In the genomic region with DNA sequence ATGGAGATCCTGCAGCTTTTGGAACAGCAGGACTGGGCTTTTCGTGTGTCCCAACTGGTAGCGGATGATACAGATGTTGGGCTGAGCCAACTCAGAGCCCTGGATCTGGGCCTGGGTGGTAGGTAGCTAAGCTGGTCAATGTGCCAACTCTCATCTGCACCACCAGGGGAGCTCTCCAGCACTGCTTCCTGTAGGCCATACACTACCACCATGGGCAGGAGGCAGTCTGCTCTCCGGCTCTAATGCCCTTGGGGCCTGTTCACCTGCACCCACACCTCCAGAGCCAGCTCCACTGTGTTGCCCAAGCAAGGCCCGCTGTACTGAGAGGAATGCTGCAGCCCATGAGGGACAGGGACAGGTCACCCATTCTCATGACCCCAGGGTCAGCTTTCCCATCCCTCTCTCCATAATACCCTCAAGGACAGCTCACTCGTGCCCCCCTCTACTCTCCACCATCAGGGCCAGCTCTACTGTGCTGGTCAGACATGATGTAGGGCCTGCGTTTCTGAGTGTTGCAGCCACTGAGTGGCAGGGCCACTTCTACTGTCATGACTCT, we compare ENCODE assay signal across 9 mouse cellular contexts. TPM values are rescaled to one million over a fixed set of nuclear protein-coding genes. Genes with fewer than 3 reads are reported as not detected.
DNase-seq lines count a peak whose midpoint lies in the region; ATAC-seq lines count a peak whose summit lies in the region.
"Had no signal": no experiment of that assay in that cellular context is flagged by ENCODE, and none has a peak within 500 bp of the region (broad histone marks: within the 10 kb centered on the region; RNA-seq: fewer than 3 reads in every experiment).

No protein-coding gene starts in this region.

- H3K4me2 ChIP-seq in limb, embryonic 15.5 days = no peak overlapping the region
- no peak overlapping the region for H3K4me2 ChIP-seq in embryonic facial prominence, embryonic 15.5 days (replicated peaks)

- 91% methylated on average over 6 of the region's 6 CpGs for WGBS in limb, embryonic 15.5 days
- 89% methylated on average over 6 of the region's 6 CpGs for WGBS in limb, embryonic 10.5 days
- 89% methylated on average over 6 of the region's 6 CpGs for WGBS in embryonic facial prominence, embryonic 15.5 days

- H3K4me3 ChIP-seq in limb, embryonic 15.5 days = no peak overlapping the region
- no peak overlapping the region for H3K4me3 ChIP-seq in limb, embryonic 10.5 days
- no peak overlapping the region for H3K4me3 ChIP-seq in embryonic facial prominence, embryonic 15.5 days (replicated peaks)

- no peaks in the 10 kb centered on the region for H3K27me3 ChIP-seq in limb, embryonic 15.5 days
- H3K27me3 ChIP-seq in limb, embryonic 10.5 days (ENCODE audit: low read depth, poor library complexity, severe bottlenecking) = no peaks in the 10 kb centered on the region
- H3K27me3 ChIP-seq in embryonic facial prominence, embryonic 15.5 days = no peaks in the 10 kb centered on the region

- no peak overlapping the region for H3K27ac ChIP-seq in limb, embryonic 15.5 days
- no peak overlapping the region for H3K27ac ChIP-seq in limb, embryonic 10.5 days
- no peak overlapping the region for H3K27ac ChIP-seq in embryonic facial prominence, embryonic 15.5 days (replicated peaks)
- H3K27ac ChIP-seq: macrophage had no signal

- no peaks in the 10 kb centered on the region for H3K9me3 ChIP-seq in limb, embryonic 15.5 days
- no peaks in the 10 kb centered on the region for H3K9me3 ChIP-seq in limb, embryonic 10.5 days (replicated peaks)
- no peaks in the 10 kb centered on the region for H3K9me3 ChIP-seq in embryonic facial prominence, embryonic 15.5 days (replicated peaks)

- peaks cover 57% of the 10 kb centered on the region for H3K36me3 ChIP-seq in limb, embryonic 15.5 days
- peaks cover 62% of the 10 kb centered on the region for H3K36me3 ChIP-seq in limb, embryonic 10.5 days
- peaks cover 42% of the 10 kb centered on the region for H3K36me3 ChIP-seq in embryonic facial prominence, embryonic 15.5 days

- peaks cover 2% of the 10 kb centered on the region; the same call in 1 of the 2 replicates for H3K4me1 ChIP-seq in limb, embryonic 15.5 days
- no peaks in the 10 kb centered on the region for H3K4me1 ChIP-seq in limb, embryonic 10.5 days
- no peaks in the 10 kb centered on the region for H3K4me1 ChIP-seq in embryonic facial prominence, embryonic 15.5 days

- intact Hi-C loops in heart, postnatal 36 days (cut with DNase I) = no loop called here

- no peak overlapping the region for H3K9ac ChIP-seq in limb, embryonic 15.5 days
- H3K9ac ChIP-seq in embryonic facial prominence, embryonic 15.5 days = no peak overlapping the region

- peak; percentile 37 for DNase-seq in adrenal gland, postnatal 10 days
- DNase-seq in adrenal gland, postnatal 4 days (ENCODE audit: low spot score in 2 of 2) = no peak
- no peak for DNase-seq in limb, embryonic 10.5 days (ENCODE audit: low spot score)
- peak; percentile 32 for DNase-seq in naive thymus-derived CD4-positive, alpha-beta T cell, adult 2 months (ENCODE audit: low read depth)
- DNase-seq in gastrocnemius, adult 18-20 months (ENCODE audit: low spot score) = no peak
- DNase-seq in heart, postnatal 36 days = no peak

- 0 out of 2 replicates have a peak, but pooled peaks have one; percentile 53 for ATAC-seq in limb, embryonic 15.5 days (ENCODE audit: insufficient number of reproducible peaks, low FRiP score, low TSS enrichment, low read depth)
- ATAC-seq in embryonic facial prominence, embryonic 15.5 days (ENCODE audit: insufficient number of reproducible peaks, low FRiP score, low TSS enrichment, low read depth) = peak; percentile 29; the same call in 1 of the 2 replicates

RNA-seq across cellular contexts. Expression of a gene that starts 7.0 kb away (rescaled TPM):
- 10 to 100 TPM; 50.2 to 53.0 TPM for total RNA-seq in adrenal gland, postnatal 10 days (2021)
- 10 to 100 TPM; 74.8 to 74.9 TPM for total RNA-seq in adrenal gland, postnatal 4 days (2021)
- 84.3 and 89.8 TPM in 2 replicates for polyA plus RNA-seq in limb, embryonic 15.5 days (2015; fragmentation: Nextera tagmentation; extraction: Ambion mirVana)
- 62.0 and 67.5 TPM in 2 replicates for polyA plus RNA-seq in limb, embryonic 10.5 days (2016; fragmentation: Nextera tagmentation; extraction: Ambion mirVana)
- polyA plus RNA-seq in embryonic facial prominence, embryonic 15.5 days (2015; fragmentation: Nextera tagmentation; extraction: Ambion mirVana) = 82.2 and 83.6 TPM in 2 replicates
- 10 to 100 TPM; 11.5 to 14.8 TPM for total RNA-seq in gastrocnemius, adult 18-20 months (2021)
- 10 to 100 TPM; 24.5 to 25.0 TPM for total RNA-seq in heart, postnatal 36 days (2021)

RNA-seq across cellular contexts. Expression of a gene that starts 59.3 kb away (rescaled TPM):
- total RNA-seq in adrenal gland, postnatal 10 days (2021) = 10 to 100 TPM; 43.8 to 57.3 TPM
- 10 to 100 TPM; 33.8 to 34.5 TPM for total RNA-seq in adrenal gland, postnatal 4 days (2021)
- 15.6 and 16.0 TPM in 2 replicates for polyA plus RNA-seq in limb, embryonic 15.5 days (2015; fragmentation: Nextera tagmentation; extraction: Ambion mirVana)
- polyA plus RNA-seq in limb, embryonic 10.5 days (2016; fragmentation: Nextera tagmentation; extraction: Ambion mirVana) = 22.0 and 24.8 TPM in 2 replicates
- polyA plus RNA-seq in embryonic facial prominence, embryonic 15.5 days (2015; fragmentation: Nextera tagmentation; extraction: Ambion mirVana) = 17.6 and 18.4 TPM in 2 replicates
- 10 to 100 TPM; 14.0 to 14.9 TPM for total RNA-seq in gastrocnemius, adult 18-20 months (2021)
- 10 to 100 TPM; 19.8 to 22.4 TPM for total RNA-seq in heart, postnatal 36 days (2021)

Comparison
In these comparisons a context has a peak if more than half of its experiments do, and no peak if none do; other contexts are left out.
1. DNase-seq: peak in adrenal gland, postnatal 10 days (single experiment) and naive thymus-derived CD4-positive, alpha-beta T cell, adult 2 months (single experiment); none in adrenal gland, postnatal 4 days (0 of 2), limb, embryonic 10.5 days (single experiment), gastrocnemius, adult 18-20 months (single experiment) and heart, postnatal 36 days (0 of 2).